8 mouse cellular contexts compared by ENCODE assay signal in the genomic region with DNA sequence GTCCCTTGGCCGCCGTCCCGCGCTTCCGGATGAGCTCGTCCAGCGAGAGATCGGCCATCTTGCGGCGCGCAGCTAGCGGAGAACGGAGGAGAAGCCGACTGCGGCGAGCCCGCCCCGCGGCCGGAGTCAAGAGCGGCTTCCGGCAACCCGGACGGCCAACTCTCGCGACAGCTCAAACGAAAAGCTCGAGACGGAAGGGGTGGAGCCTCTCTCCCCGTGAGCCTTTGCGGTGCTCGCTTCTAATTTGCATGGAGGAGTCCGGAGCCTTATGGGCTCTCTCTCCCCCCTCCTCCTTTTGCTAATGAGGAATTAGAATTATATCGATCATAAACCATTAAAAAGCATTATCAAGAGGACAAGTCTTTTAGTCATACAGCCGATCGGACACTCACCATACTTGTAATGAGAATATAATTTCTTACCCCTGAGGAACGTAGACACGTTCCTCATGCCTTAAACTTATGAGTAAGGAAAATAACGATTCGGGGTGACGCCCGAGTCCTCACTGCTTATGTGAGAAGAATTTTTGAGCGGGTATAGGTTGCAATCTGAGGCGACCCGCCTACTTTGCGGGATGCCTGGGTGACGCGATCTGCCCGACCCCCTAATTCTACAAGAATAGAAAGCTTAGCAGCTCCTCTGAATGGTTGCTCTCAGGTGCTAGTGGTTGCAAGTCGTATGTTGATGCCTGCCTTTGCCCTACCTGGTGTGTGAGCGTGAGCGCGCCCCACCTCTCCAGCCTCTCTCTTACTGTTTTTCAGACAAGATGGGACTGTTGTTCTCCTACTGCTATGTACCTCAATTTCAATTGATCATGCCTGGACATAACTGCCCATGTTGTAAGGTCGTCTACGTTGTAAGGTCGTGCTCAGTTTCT. TPM values are rescaled to one million over a fixed set of nuclear protein-coding genes. Genes with fewer than 3 reads are reported as not detected.
A peak's percentile ranks its signal among the peaks of the same experiment; 100 is the strongest.
DNase-seq lines count a peak whose midpoint lies in the region; ATAC-seq and TF ChIP-seq lines count a peak whose summit lies in the region.

TSS of gene Poldip3 (minus strand) at position 189 of the 877 bp plus-strand sequence.

- peak; percentile 97 for DNase-seq in ES-E14 (ENCODE audit: low read depth, low spot score)
- peak; percentile 98 for DNase-seq in cerebellum, adult 11-12 months
- DNase-seq in heart, postnatal 36 days, result peak; percentile 98 to 99
- peak; percentile 96 to 98 for DNase-seq in layer of hippocampus, adult 2 months (ENCODE audit: low spot score in 2 of 2)
- peak; percentile 100 for DNase-seq in lung, embryonic 14.5 days
- peak; percentile 98 for DNase-seq in thymus, adult 2 months

- no peaks in the 10 kb centered on the region for H3K9me3 ChIP-seq in ES-E14 (ENCODE audit: control insufficient read depth, insufficient read depth, low read depth, low read length)
- H3K9me3 ChIP-seq in forebrain, embryonic 16.5 days (ENCODE audit: control insufficient read depth, low read length), result no peaks in the 10 kb centered on the region
- no peaks in the 10 kb centered on the region for H3K9me3 ChIP-seq in lung, embryonic 14.5 days (ENCODE audit: low read depth, low read length)

- peak within 1 kb of the TSS; percentile 92 to 97 for H3K4me3 ChIP-seq in ES-E14 (ENCODE audit: insufficient read depth in 1 of 2, low read depth in 1 of 2, low read length in 2 of 2, poor library complexity in 1 of 2, severe bottlenecking in 1 of 2)
- H3K4me3 ChIP-seq in forebrain, embryonic 16.5 days (replicated peaks; ENCODE audit: low read length), result peak within 1 kb of the TSS; percentile 87
- peak within 1 kb of the TSS; percentile 97 for H3K4me3 ChIP-seq in layer of hippocampus, adult 2 months
- peak within 1 kb of the TSS; percentile 92 for H3K4me3 ChIP-seq in lung, embryonic 14.5 days (ENCODE audit: low read depth, low read length)
- H3K4me3 ChIP-seq in olfactory bulb, adult 2 months (ENCODE audit: insufficient read depth, low read depth, low read length), result peak within 1 kb of the TSS; percentile 98
- peak within 1 kb of the TSS; percentile 98 for H3K4me3 ChIP-seq in thymus, adult 2 months (ENCODE audit: control insufficient read depth, insufficient read depth, low read length)

- peak; percentile 89; the same call in 1 of the 2 replicates for TF ChIP-seq POLR2A in olfactory bulb, adult 2 months (IDR thresholded peaks at IDR 0.05; ENCODE audit: insufficient read depth, low read depth, low read length)
- TF ChIP-seq POLR2A in thymus, adult 2 months (IDR thresholded peaks at IDR 0.05; ENCODE audit: control insufficient read depth, extremely low read depth, insufficient read depth, low read length, poor library complexity), result peak; percentile 80

- ATAC-seq in forebrain, embryonic 16.5 days, result peak; percentile 93
- ATAC-seq in lung, embryonic 14.5 days (ENCODE audit: insufficient read depth), result peak; percentile 91

- peaks cover 22% of the 10 kb centered on the region for H3K36me3 ChIP-seq in ES-E14 (ENCODE audit: control insufficient read depth, insufficient read depth, low read length, poor library complexity, severe bottlenecking)
- H3K36me3 ChIP-seq in forebrain, embryonic 16.5 days (ENCODE audit: control insufficient read depth, insufficient read depth), result peaks cover 5% of the 10 kb centered on the region
- H3K36me3 ChIP-seq in lung, embryonic 14.5 days (ENCODE audit: insufficient read depth), result peaks cover 36% of the 10 kb centered on the region
- H3K36me3 ChIP-seq in thymus, adult 2 months (ENCODE audit: control insufficient read depth, insufficient read depth, low read length), result no peaks in the 10 kb centered on the region

- intact Hi-C loops in heart, postnatal 36 days (cut with DNase I), result no loop called here

- H3K9ac ChIP-seq in ES-E14 (ENCODE audit: insufficient read depth, low read depth, low read length, poor library complexity, severe bottlenecking), result peak within 1 kb of the TSS; percentile 97
- peak within 1 kb of the TSS; percentile 98 for H3K9ac ChIP-seq in forebrain, embryonic 16.5 days (replicated peaks; ENCODE audit: low read depth, low read length)
- H3K9ac ChIP-seq in lung, embryonic 14.5 days, result peak within 1 kb of the TSS; percentile 86

- in situ Hi-C loops in ES-E14 (cut with MboI; ENCODE audit: low sequenced_read_pairs in 2 of 2, unreplicated experiment in 2 of 2), result no loop called here

- under 1% methylated on average over 56 of the region's 56 CpGs for WGBS in forebrain, embryonic 16.5 days
- WGBS in lung, embryonic 14.5 days, result under 1% methylated on average over 56 of the region's 56 CpGs
- WGBS in olfactory bulb, adult 2 months, result under 1% methylated on average over 56 of the region's 56 CpGs
- under 1% methylated on average over 56 of the region's 56 CpGs for WGBS in thymus, adult 2 months

- no peak; the same call in 1 of the 2 replicates for TF ChIP-seq CTCF in layer of hippocampus, adult 2 months (conservative IDR thresholded peaks at IDR 0.05)
- no peak for TF ChIP-seq CTCF in lung, embryonic 14.5 days (IDR thresholded peaks at IDR 0.05; ENCODE audit: low read depth)
- no peak for TF ChIP-seq CTCF in olfactory bulb, adult 2 months (IDR thresholded peaks at IDR 0.05; ENCODE audit: insufficient read depth, low read depth, low read length)
- TF ChIP-seq CTCF in thymus, adult 2 months (IDR thresholded peaks at IDR 0.05; ENCODE audit: borderline replicate concordance, control insufficient read depth, extremely low read depth, insufficient read depth, low read length, poor library complexity), result no peak

- H3K27me3 ChIP-seq in forebrain, embryonic 16.5 days (replicated peaks; ENCODE audit: control insufficient read depth, insufficient read depth, low read length), result no peaks in the 10 kb centered on the region
- H3K27me3 ChIP-seq in lung, embryonic 14.5 days (ENCODE audit: insufficient read depth, low read length), result no peaks in the 10 kb centered on the region
- no peaks in the 10 kb centered on the region for H3K27me3 ChIP-seq in thymus, adult 2 months (ENCODE audit: control insufficient read depth, insufficient read depth, low read length)

- H3K27ac ChIP-seq in ES-E14 (ENCODE audit: insufficient read depth, low read depth, low read length, poor library complexity, severe bottlenecking), result peak within 1 kb of the TSS; percentile 81
- peak within 1 kb of the TSS; percentile 99 for H3K27ac ChIP-seq in forebrain, embryonic 16.5 days (ENCODE audit: low read length)
- H3K27ac ChIP-seq in layer of hippocampus, adult 2 months, result peak within 1 kb of the TSS; percentile 100
- H3K27ac ChIP-seq in lung, embryonic 14.5 days (ENCODE audit: low read depth), result peak within 1 kb of the TSS; percentile 97
- peak within 1 kb of the TSS; percentile 96 for H3K27ac ChIP-seq in olfactory bulb, adult 2 months (ENCODE audit: insufficient read depth, low read depth, low read length)
- peak within 1 kb of the TSS; percentile 83 for H3K27ac ChIP-seq in thymus, adult 2 months (ENCODE audit: control insufficient read depth, insufficient read depth, low read length)

- peak within 1 kb of the TSS; percentile 61 for H3K4me2 ChIP-seq in forebrain, embryonic 16.5 days (ENCODE audit: low read length)
- peak within 1 kb of the TSS; percentile 93 for H3K4me2 ChIP-seq in lung, embryonic 14.5 days

- peaks cover 2 to 5% of the 10 kb centered on the region in 2 experiments; a peak in 3 of 4 replicates for H3K4me1 ChIP-seq in ES-E14 (ENCODE audit: control insufficient read depth in 2 of 2, insufficient read depth in 2 of 2, low read length in 2 of 2, poor library complexity in 1 of 2)
- peaks cover 15% of the 10 kb centered on the region for H3K4me1 ChIP-seq in forebrain, embryonic 16.5 days (replicated peaks; ENCODE audit: control insufficient read depth, insufficient read depth, low read length)
- H3K4me1 ChIP-seq in lung, embryonic 14.5 days (ENCODE audit: insufficient read depth), result no peaks in the 10 kb centered on the region
- peaks cover 8% of the 10 kb centered on the region for H3K4me1 ChIP-seq in olfactory bulb, adult 2 months (ENCODE audit: control insufficient read depth, insufficient read depth, low read length)
- peaks cover 9% of the 10 kb centered on the region for H3K4me1 ChIP-seq in thymus, adult 2 months (replicated peaks; ENCODE audit: control insufficient read depth, insufficient read depth, low read length)

TF ChIP-seq in ES-E14, 5 proteins besides CTCF, POLR2A, EP300 and RAD21:
- peak; percentile 62; the same call in 1 of the 2 replicates for TF ChIP-seq HCFC1 (IDR thresholded peaks at IDR 0.05; ENCODE audit: borderline replicate concordance, insufficient read depth, low read length)
- TF ChIP-seq CHD2 (IDR thresholded peaks at IDR 0.05; ENCODE audit: low read depth, low read length), result peak; percentile 94
- TF ChIP-seq MAFK (IDR thresholded peaks at IDR 0.05; ENCODE audit: insufficient read depth, low read depth, low read length), result no peak
- TF ChIP-seq ZC3H11A (IDR thresholded peaks at IDR 0.05; ENCODE audit: borderline replicate concordance, low read depth, low read length), result no peak
- no peak for TF ChIP-seq ZNF384 (IDR thresholded peaks at IDR 0.05; ENCODE audit: low read depth, low read length)

RNA-seq across cellular contexts. Expression of gene Poldip3, which starts in this region (rescaled TPM):
- total RNA-seq in ES-E14 (2012; rRNA removed), result 104 and 165 TPM in 2 replicates
- polyA plus RNA-seq in forebrain, embryonic 16.5 days (2015; fragmentation: Nextera tagmentation; extraction: Ambion mirVana), result 154 and 160 TPM in 2 replicates
- total RNA-seq in heart, postnatal 36 days (2021), result 10 to 100 TPM; 26.6 to 29.1 TPM
- 10 to 100 TPM; 90.5 to 91.5 TPM for total RNA-seq in layer of hippocampus, adult 2 months (2021)
- polyA plus RNA-seq in lung, embryonic 14.5 days (2014; fragmentation: Nextera tagmentation; extraction: Ambion mirVana), result 159 and 162 TPM in 2 replicates
- polyA plus RNA-seq in olfactory bulb, adult 2 months (2012; ENCODE audit: insufficient read depth, insufficient read length, low replicate concordance, missing spikeins), result not detected in 2 replicates
- polyA plus RNA-seq in thymus, adult 2 months (2012; rRNA removed), result 108 and 123 TPM in 2 replicates

Comparison
In these comparisons a context has a peak if more than half of its experiments do, and no peak if none do; other contexts are left out.
1. Peak in every context shown above with its lines: DNase-seq, ATAC-seq, H3K4me3 ChIP-seq and H3K27ac ChIP-seq.